Mouse (Mus musculus) kidney, adult 2 months (tissue): Measurements from ENCODE around the gene Olfr116. TPM values are rescaled to one million over a fixed set of nuclear protein-coding genes. Genes with fewer than 3 reads are reported as not detected.

Experiments
- DNase-seq: peaks from one replicate; pipeline ENCODE4 v3.0.0; 2021
- H3K27ac ChIP-seq: fragments of 200-500 bp; 2 replicates; pipeline ENCODE4 v1.5.1; 2012; ENCODE audit warnings: low read depth, low read length, control low read depth, inconsistent platforms; ENCODE audit not compliant: insufficient read depth
- H3K27me3 ChIP-seq: fragments of 200-500 bp; replicated peaks from 2 replicates; pipeline ENCODE4 v1.6.1; 2012; ENCODE audit warnings: mild to moderate bottlenecking, moderate library complexity, low read length, inconsistent platforms; ENCODE audit not compliant: control insufficient read depth, insufficient read depth
- H3K36me3 ChIP-seq: fragments of 200-500 bp; 2 replicates; pipeline ENCODE4 v1.6.1; 2012; ENCODE audit warnings: mild to moderate bottlenecking, moderate library complexity, low read length, inconsistent platforms; ENCODE audit not compliant: control insufficient read depth, insufficient read depth
- H3K4me1 ChIP-seq: fragments of 200-500 bp; 2 replicates; pipeline ENCODE4 v1.6.1; 2011; ENCODE audit warnings: low read length; ENCODE audit not compliant: control insufficient read depth, insufficient read depth
- H3K4me3 ChIP-seq: fragments of 200-500 bp; 2 replicates; pipeline ENCODE4 v1.5.1; 2011; ENCODE audit warnings: mild to moderate bottlenecking, low read depth, low read length, control low read depth; ENCODE audit not compliant: insufficient read depth
- CTCF ChIP-seq: fragments of 200-500 bp; conservative IDR thresholded peaks from 2 replicates; pipeline ENCODE4 v1.5.1; 2011; ENCODE audit warnings: low read depth, mild to moderate bottlenecking, control low read depth, low read length, moderate library complexity, mixed read lengths; ENCODE audit not compliant: insufficient read depth, insufficient read length
- POLR2A ChIP-seq: fragments of 200-500 bp; IDR thresholded peaks from one replicate; pipeline ENCODE4 v1.6.1; 2011; ENCODE audit warnings: low read depth, low read length, control low read depth
- WGBS: fragments of 180-500 bp; shearing (Covaris S2); methylation state at CpG from one replicate; pipeline ENCODE4 v1.1.7; 2018; 5-methylcytosine and 5-hydroxymethylcytosine counted together
- polyA plus RNA-seq: library from polyadenylated mRNA; depleted of rRNA; stranded (reverse); fragments of >200 nt; gene quantifications from 2 replicates; pipeline ENCODE4 v1.2.3, GENCODE M21; 2012; rRNA removed

The Olfr116 gene
- polyA plus RNA-seq: not detected in 2 replicates

- no peak for DNase-seq
- H3K36me3 ChIP-seq: no peaks in the 10 kb centered on the region
- H3K4me1 ChIP-seq: no peaks in the 10 kb centered on the region
- no peak within 1 kb of the TSS for H3K4me3 ChIP-seq
- 80% methylated on average over 2 of the region's 2 CpGs for WGBS
- no peak for TF ChIP-seq POLR2A
- H3K27me3 ChIP-seq: no peaks in the 10 kb centered on the region
- no peak within 1 kb of the TSS for H3K27ac ChIP-seq
Measured at GRCm38 (mm10) chr17:37627009-37627408, at the start of gene Olfr116, which contains the start of gene Olfr115. Gene Olfr116 (minus strand): TSS chr17:37627199. Gene Olfr115 (minus strand): TSS chr17:37627109.

GRCm38 (mm10) chr17:37666688-37667087 is 39.7 kb upstream of the Olfr116 start, which contains the start of gene Olfr118:
Gene Olfr118 (plus strand): TSS chr17:37666988.
- no peak for DNase-seq
- no peak within 1 kb of the TSS for H3K4me3 ChIP-seq
- WGBS: 61% methylated on average over 2 of the region's 2 CpGs
- no peak within 1 kb of the TSS for H3K27ac ChIP-seq
- no peak for TF ChIP-seq CTCF
- TF ChIP-seq POLR2A: no peak
- H3K27me3 ChIP-seq: no peaks in the 10 kb centered on the region
- H3K4me1 ChIP-seq: no peaks in the 10 kb centered on the region
- no peaks in the 10 kb centered on the region for H3K36me3 ChIP-seq

GRCm38 (mm10) chr17:37663682-37664081 is 36.7 kb upstream of the Olfr116 start, which contains the start of gene Olfr117:
Gene Olfr117 (minus strand): TSS chr17:37663782.
- no peak for TF ChIP-seq CTCF
- TF ChIP-seq POLR2A: no peak
- no peak for DNase-seq
- WGBS: 56% methylated on average over 1 of the region's 1 CpGs
- Histone ChIP-seq H3K27me3 (no peaks in the 10 kb centered on the region), H3K4me1 (no peaks in the 10 kb centered on the region), H3K27ac (no peak within 1 kb of the TSS), H3K36me3 (no peaks in the 10 kb centered on the region), H3K4me3 (no peak within 1 kb of the TSS)

- Histone ChIP-seq H3K4me3 (no peak within 1 kb of the TSS), H3K27ac (no peak within 1 kb of the TSS), H3K36me3 (no peaks in the 10 kb centered on the region), H3K27me3 (no peaks in the 10 kb centered on the region), H3K4me1 (no peaks in the 10 kb centered on the region)
- DNase-seq: no peak
- TF ChIP-seq CTCF (no peak), POLR2A (no peak)
Measured at GRCm38 (mm10) chr17:37592643-37593042, 34.4 kb downstream of the Olfr116 start, which contains the start of gene Olfr114. Gene Olfr114 (minus strand): TSS chr17:37592743.

GRCm38 (mm10) chr17:37577563-37577962 is 49.4 kb downstream of the Olfr116 start, which contains the start of gene Olfr113:
Gene Olfr113 (minus strand): TSS chr17:37577663.
- Histone ChIP-seq H3K36me3 (no peaks in the 10 kb centered on the region), H3K4me3 (no peak within 1 kb of the TSS)
- TF ChIP-seq POLR2A: no peak
- TF ChIP-seq CTCF: no peak

More at GRCm38 (mm10) chr17:37577563-37577962, 49.4 kb downstream of the Olfr116 start, which contains the start of gene Olfr113:
- no peak for DNase-seq
- Histone ChIP-seq H3K4me1 (no peaks in the 10 kb centered on the region), H3K27ac (no peak within 1 kb of the TSS), H3K27me3 (no peaks in the 10 kb centered on the region)

Other genes with a start within 250 kb of the Olfr116 start
- not detected in 2 replicates for gene Olfr105-ps, start 248.2 kb downstream of the Olfr116 start, polyA plus RNA-seq
- not detected in 2 replicates for gene Olfr106-ps, start 236.8 kb downstream of the Olfr116 start, polyA plus RNA-seq
- not detected in 2 replicates for gene Olfr107, start 228.0 kb downstream of the Olfr116 start, polyA plus RNA-seq
- gene Olfr108, start 181.7 kb downstream of the Olfr116 start, polyA plus RNA-seq: not detected in 2 replicates
- not detected in 2 replicates for gene Olfr109, start 168.3 kb downstream of the Olfr116 start, polyA plus RNA-seq
- gene H2-M2, start 143.6 kb downstream of the Olfr116 start, polyA plus RNA-seq: 0.18 and 1.3 TPM in 2 replicates
- not detected in 2 replicates for gene Olfr110, start 134.7 kb downstream of the Olfr116 start, polyA plus RNA-seq
- 0.08 and 0.25 TPM in 2 replicates for gene Olfr111, start 119.2 kb downstream of the Olfr116 start, polyA plus RNA-seq
- gene Olfr112, start 57.7 kb downstream of the Olfr116 start, polyA plus RNA-seq: not detected in 2 replicates
- not detected in 2 replicates for gene Olfr113, start 49.5 kb downstream of the Olfr116 start, polyA plus RNA-seq
- gene Olfr114, start 34.5 kb downstream of the Olfr116 start, polyA plus RNA-seq: not detected in 2 replicates
- not detected in 2 replicates for gene Olfr115, start 90 bp downstream of the Olfr116 start, polyA plus RNA-seq
- gene Olfr117, start 36.6 kb upstream of the Olfr116 start, polyA plus RNA-seq: not detected in 2 replicates
- gene Olfr118, start 39.8 kb upstream of the Olfr116 start, polyA plus RNA-seq: not detected in 2 replicates
- gene Olfr119, start 69.4 kb upstream of the Olfr116 start, polyA plus RNA-seq: not detected in 2 replicates
- not detected in 2 replicates for gene Olfr120, start 94.6 kb upstream of the Olfr116 start, polyA plus RNA-seq
- not detected in 2 replicates for gene Olfr121, start 121.7 kb upstream of the Olfr116 start, polyA plus RNA-seq
- not detected in 2 replicates for gene Olfr122, start 141.4 kb upstream of the Olfr116 start, polyA plus RNA-seq
- gene Olfr123, start 166.3 kb upstream of the Olfr116 start, polyA plus RNA-seq: not detected in 2 replicates
- not detected in 2 replicates for gene Olfr124, start 172.7 kb upstream of the Olfr116 start, polyA plus RNA-seq
- gene Olfr125, start 205.8 kb upstream of the Olfr116 start, polyA plus RNA-seq: not detected in 2 replicates
- not detected in 2 replicates for gene Olfr126, start 220.3 kb upstream of the Olfr116 start, polyA plus RNA-seq